Mouse (Mus musculus): ENCODE data around the gene Adad2.

The Adad2 gene

GRCm38 (mm10) chr8:119612471-119612870 lies at the start of gene Adad2:
Adad2 (plus strand) TSS chr8:119612747.
- ATAC-seq (ENCODE audit: low TSS enrichment), result no peak

- ATAC-seq (ENCODE audit: low TSS enrichment), result no peak
Measured at GRCm38 (mm10) chr8:119563849-119564251, 48.7 kb upstream of the Adad2 start.

DNA sequence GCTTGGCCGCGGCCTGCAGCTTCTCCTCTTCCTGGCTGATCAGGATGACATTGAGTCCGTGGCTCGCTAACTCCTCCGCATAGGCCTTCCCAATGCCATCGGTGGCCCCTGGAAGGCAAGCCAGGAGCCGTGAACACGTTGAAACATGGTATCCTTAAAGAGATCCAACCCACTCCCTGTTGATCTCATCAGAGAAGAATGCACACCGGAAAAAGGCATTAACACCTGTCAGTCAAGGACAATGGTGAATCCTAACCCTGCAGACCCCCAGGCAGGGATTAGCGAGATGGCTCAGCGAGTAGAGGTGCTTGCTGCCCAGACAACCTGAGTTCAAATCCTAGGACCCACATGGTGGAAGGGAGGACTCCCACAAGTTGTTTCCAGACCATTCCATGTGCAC lies 46.2 kb upstream of the Adad2 start:
- no peak for ATAC-seq (ENCODE audit: low TSS enrichment)

DNA sequence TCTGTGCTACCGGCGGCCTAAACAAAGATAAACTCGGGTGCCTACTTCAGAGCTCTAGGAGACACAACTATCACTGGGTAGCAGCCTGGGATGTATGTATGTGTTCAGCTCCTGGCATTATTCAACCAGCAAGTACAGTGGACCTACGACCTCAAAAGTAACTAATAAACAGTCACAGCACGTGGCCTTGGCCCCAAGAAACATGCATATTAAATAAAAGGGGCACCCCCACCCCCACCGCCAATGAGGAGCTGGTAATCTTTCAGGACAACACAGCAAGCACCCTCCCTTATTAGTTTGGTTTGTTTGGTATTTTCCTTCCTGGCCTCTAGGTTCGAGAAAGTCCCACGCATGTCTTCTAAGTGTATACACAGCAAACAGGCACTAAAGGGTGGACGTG lies 44.3 kb upstream of the Adad2 start:
- ATAC-seq (ENCODE audit: low TSS enrichment), result no peak

DNA sequence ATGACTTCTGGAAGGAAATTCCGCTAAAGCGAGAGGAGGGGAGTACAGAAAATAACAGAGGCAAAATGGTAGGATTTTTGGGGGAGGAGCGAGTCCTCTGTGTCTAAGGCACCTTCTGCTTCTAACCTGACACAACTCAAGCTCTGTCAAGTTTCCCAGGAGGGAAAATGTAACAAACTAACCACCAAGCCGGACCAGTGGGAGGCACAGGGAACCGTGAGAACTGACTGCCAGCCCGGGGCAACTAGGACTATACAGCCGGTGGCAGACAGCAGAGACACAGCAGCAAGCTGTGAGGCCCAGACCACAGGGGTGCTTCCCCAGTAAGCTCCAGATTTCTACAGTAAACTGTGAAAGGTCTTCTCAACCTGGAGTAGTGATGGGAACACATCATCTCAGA lies 43.6 kb upstream of the Adad2 start:
- no peak for ATAC-seq (ENCODE audit: low TSS enrichment)

DNA sequence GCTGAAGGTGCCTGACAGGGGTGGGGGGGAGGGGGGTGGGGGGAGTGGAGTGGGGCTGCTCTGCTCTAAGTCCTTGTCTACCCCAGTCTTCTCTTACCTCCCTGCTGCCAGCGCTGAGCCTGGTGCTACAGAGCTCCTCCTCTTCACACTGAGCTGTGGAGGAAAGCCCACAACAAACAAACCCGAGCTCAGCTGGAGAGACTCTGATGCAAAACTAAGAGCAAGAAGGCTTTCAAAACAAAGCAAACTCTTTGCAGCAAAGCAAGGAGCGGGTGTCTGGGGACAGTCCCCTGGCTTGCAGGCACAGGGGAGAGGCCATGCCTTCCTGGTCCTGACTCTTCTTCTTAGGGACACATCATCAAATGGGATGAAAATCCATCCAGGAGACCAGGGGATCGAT lies 42.7 kb upstream of the Adad2 start:
- ATAC-seq (ENCODE audit: low TSS enrichment), result no peak

DNA sequence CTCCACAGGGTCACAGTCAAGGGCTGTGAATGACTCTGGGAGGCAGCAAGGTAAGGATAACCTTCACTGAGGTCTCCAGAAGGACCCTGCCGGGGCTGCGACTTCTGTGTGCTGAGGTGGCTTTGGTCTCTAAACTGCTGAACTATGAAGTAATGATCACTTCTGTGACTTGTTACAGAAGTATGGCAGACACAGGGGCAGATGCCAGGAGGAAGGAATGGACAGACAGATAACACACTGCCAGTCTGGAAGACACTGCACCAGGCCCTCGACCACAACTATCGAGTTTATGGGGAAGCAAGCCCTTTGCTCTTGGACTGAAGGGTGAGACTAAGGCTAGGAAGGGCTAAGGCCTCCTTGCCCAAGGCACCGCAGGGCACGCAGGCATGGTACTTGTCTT lies 41.4 kb upstream of the Adad2 start:
- no peak for ATAC-seq (ENCODE audit: low TSS enrichment)

DNA sequence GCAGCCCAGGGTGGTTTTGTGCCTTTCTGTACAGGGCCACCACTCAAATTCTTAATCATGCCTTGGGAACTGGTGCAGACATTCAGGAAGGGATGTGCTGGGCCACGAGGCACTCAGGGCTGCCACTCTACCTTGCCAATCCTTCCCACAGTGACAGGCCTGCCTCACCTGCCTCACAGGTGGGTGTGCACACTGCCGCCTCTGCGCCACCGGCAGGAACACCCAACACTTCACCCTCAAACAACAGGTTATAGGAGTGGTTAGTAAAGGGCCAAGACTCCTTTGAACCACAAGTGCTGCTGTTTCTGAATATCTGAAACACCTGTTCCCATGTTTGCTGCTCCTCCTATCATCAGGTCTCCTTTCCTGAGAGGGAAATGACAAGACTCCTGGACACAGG lies 40.1 kb upstream of the Adad2 start:
- ATAC-seq (ENCODE audit: low TSS enrichment), result no peak

- peak; percentile 90 for ATAC-seq (ENCODE audit: low TSS enrichment)
Measured at GRCm38 (mm10) chr8:119574437-119575365, 37.8 kb upstream of the Adad2 start, which contains the start of the genes Hsdl1 and Dnaaf1. Hsdl1 (minus strand) TSS chr8:119575183. Dnaaf1 (plus strand) TSS chr8:119575235.

GRCm38 (mm10) chr8:119575366-119575726 lies 37.2 kb upstream of the Adad2 start:
- ATAC-seq (ENCODE audit: low TSS enrichment), result no peak

GRCm38 (mm10) chr8:119579096-119579495 lies 33.5 kb upstream of the Adad2 start:
- no peak for ATAC-seq (ENCODE audit: low TSS enrichment)

GRCm38 (mm10) chr8:119580441-119581161 lies 31.9 kb upstream of the Adad2 start:
- no peak for ATAC-seq (ENCODE audit: low TSS enrichment)

- ATAC-seq (ENCODE audit: low TSS enrichment), result no peak
Measured at GRCm38 (mm10) chr8:119585901-119586300, 26.6 kb upstream of the Adad2 start.

GRCm38 (mm10) chr8:119588321-119588720 lies 24.2 kb upstream of the Adad2 start:
- no peak for ATAC-seq (ENCODE audit: low TSS enrichment)

DNA sequence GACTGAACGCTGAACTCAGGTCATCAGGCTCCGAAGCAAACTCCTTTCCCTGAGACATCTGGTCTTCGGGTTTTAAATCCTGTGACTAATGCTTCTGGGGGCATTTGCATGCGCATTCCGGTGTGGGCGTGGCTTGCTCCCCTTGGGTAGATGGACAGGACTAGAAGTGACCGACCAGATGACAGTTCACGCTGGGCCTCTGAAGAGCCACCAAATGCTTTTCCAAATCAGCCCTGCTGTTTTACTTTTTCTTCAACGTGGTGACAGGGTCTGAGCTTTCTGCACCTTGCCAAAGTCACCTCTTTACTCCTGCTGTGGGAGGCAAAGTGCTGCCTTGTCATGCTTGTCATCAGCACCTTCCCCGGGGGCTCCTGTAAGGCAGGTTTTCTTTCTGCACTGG lies 23.7 kb upstream of the Adad2 start:
- no peak for ATAC-seq (ENCODE audit: low TSS enrichment)

DNA sequence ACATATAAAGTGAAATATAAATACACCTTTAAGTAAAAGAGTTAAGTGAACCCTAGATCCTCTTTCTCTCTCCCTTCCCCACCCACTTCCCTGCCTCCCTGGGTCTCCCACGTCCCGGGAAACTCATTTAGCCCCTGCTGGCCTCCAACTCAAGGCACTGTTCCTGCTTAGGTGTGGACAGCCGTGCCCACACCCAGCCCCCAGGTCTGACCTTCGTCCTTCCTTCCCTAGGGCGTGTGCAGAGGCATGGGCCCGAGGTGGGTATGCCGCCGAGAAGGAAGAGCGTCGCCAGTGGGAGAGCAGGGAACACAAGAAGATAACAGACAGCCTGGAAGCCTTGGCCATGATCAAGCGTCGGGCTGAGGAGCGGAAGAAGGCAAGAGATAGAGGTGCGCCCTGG lies 22.2 kb upstream of the Adad2 start:
- ATAC-seq (ENCODE audit: low TSS enrichment), result no peak

DNA sequence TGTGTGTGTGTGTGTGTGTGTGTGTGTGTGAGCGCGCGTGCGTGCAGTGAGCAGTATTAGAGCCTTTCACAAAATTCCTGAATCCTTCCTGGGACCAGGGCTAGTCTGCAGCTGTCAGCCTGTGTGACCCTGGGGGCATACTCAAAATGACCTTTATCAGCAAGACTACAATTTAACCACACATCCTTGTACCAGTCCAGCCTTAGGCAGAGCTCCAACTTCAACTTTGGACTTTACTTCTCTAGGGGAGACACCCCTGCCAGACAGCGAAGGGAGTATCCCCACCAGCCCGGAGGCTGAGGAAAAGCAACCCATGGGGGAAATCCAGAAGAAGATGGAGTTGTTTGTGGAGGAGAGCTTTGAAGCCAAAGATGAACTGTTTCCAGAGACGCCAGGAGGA lies 21.1 kb upstream of the Adad2 start:
- no peak for ATAC-seq (ENCODE audit: low TSS enrichment)

DNA sequence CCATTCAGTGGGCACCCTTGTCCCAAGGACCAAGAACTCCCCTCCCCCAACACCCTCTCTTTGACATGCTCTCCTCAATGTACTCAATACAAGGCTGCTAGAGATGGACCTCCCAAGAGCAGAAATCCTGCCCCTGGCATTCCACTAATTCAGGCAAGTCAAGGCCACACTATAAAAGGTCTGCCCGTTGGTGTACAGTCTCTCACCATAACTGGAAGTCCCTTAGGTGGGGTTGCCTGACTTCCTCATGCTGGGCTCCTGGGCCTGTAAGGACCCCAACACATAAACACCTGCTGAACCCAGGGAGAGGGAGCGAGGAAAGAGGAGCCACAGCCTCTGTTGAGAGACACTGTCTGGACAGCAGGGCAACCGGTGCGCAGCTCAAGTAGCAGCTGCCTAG lies 8.8 kb upstream of the Adad2 start:
- ATAC-seq (ENCODE audit: low TSS enrichment), result no peak

DNA sequence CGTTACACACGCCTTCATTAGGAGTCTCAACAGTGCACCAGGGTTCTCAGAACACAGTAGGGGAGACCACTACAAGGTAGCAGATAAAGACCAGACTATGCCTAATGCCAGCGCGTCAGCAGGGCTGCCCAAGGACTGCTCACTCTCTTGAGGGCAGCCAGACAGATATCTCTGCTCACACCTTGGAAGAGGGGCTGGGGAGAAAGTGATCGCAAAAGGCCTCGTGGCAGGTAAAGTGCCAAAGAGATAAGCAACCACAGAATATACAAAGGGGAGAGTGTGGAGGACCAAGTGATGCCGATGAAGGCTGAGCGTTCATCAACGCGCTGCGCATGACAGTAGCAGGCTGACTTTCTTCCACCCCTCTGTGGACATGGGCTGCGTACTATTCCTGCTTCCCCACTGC lies 8.1 kb upstream of the Adad2 start:
- peak; percentile 26 for ATAC-seq (ENCODE audit: low TSS enrichment)

DNA sequence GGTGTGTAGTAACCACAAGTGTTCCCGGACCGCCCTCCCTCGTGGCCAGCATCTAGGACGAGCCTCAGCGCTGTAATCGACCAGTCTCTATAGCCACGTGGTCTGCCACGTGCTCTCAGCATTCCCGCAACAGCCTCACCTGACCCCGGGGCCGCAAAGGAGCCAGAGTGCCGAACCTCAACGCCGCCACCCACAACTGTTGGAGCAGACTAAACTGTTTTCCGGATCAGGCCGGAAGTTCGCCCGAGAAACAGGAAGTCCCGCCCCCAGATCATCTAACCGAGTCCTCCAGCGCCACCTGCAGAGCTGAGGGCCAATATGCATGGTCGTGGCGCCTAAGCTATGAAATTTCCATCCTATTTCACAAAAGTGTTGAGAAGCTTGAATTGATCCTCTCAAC lies 7.6 kb upstream of the Adad2 start, which contains the start of gene Taf1c:
TSS of gene Taf1c (minus strand) at position 227 of the 400 bp plus-strand sequence.
- peak; percentile 96 for ATAC-seq (ENCODE audit: low TSS enrichment)

DNA sequence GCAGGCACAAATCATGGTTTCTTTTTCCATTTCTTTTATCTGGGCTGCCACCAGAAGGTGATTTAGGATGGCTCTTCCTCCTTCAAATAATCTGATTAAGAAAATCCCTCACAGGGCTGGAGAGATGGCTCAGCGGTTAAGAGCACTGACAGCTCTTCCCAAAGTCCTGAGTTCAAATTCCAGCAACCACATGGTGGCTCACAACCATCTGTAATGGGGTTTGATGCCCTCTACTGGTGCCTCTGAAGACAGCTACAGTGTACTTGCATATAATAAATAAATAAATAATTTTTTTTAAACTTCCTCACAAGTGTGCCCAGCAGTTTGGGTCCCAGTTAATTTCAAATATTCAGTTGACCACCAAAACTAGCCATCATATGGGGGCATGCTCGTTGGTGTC lies 6.3 kb upstream of the Adad2 start:
- no peak for ATAC-seq (ENCODE audit: low TSS enrichment)

- no peak for ATAC-seq (ENCODE audit: low TSS enrichment)
Measured at GRCm38 (mm10) chr8:119615096-119615495, 2.5 kb downstream of the Adad2 start.

DNA sequence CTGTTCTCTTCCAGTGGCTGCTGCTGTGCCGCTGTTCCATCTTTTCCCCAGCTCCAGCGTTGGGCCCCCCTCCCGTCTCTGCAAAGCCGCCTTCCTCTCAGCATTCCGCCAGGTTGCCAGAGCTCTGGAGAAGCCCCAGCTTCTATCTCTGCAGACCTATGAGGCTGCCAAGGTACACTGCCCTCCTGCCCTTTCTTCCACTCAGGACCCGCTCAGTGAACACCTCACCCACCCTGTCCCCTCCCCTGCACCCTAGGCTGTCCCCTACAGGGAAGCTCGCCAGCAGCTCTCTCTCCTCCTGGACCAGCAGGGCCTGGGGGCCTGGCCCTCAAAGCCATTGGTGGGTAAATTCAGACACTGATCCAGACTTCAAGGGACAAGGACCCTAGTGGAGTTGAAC lies 3.8 kb downstream of the Adad2 start:
- ATAC-seq (ENCODE audit: low TSS enrichment), result no peak
